Mouse (Mus musculus): ENCODE measurements around the gene Noxa1.

Noxa1 gene

GRCm38 (mm10) chr2:25040089-25040488, 54.9 kb downstream of the Noxa1 start:
- DNase-seq (ENCODE audit: low spot score in 2 of 2): peak in 1 of 2 experiments; percentile 6
